Mouse (Mus musculus) liver, embryonic 14.5 days (tissue): Measurements from ENCODE around the gene Msi2.

ENCODE experiments used
- CTCF ChIP-seq: IDR thresholded peaks from 2 replicates; pipeline ENCODE4 v1.5.1; 2016; ENCODE audit warnings: antibody characterized with exemption, low read depth, control low read depth
- EP300 ChIP-seq: IDR thresholded peaks from 2 replicates; pipeline ENCODE4 v1.6.1; 2016; ENCODE audit warnings: antibody characterized with exemption, low read depth

GRCm38 (mm10) chr11:88626576-88626975 lies 91.7 kb downstream of the Msi2 start:
- no peak for TF ChIP-seq CTCF
- TF ChIP-seq EP300 = no peak
